Mouse (Mus musculus) heart, adult 8-10 months (tissue): ENCODE measurements around the gene Zdhhc24. TPM values are rescaled to one million over a fixed set of nuclear protein-coding genes. Genes with fewer than 3 reads are reported as not detected.

Experiments
- DNase-seq: peaks from one replicate; pipeline ENCODE4 v3.0.0; 2022; ENCODE audit warnings: low spot score
- total RNA-seq, 4 experiments: library from RNA; stranded (reverse); gene quantifications; 2 replicates each; pipeline ENCODE4 v1.2.4; 2022

The Zdhhc24 gene
- total RNA-seq, 4 experiments from 2014 or later, result 2.8 to 4.2 (median 3.4) TPM

DNA sequence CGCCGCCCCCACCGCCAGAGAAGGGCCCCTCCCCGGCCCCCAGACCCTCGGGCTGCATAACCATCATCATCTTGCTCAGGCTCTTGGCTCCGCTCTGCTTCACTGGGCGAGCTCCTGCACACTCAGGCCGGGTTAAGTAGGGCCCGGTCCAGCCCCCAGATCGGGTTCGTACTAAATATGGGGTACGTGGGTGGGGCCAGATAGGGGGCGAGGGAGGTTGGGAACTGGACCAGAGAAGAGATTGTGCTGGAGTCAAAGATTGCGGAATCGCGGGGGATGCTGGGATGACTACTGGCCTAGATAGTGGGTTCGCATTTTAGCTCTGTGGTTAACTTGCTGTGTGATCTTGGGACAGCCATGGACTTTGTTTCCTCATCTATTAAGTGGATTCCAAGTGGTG lies 683 bp upstream of the Zdhhc24 start, which contains the start of gene Actn3:
TSS of gene Actn3 (minus strand) at position 125 of the 400 bp plus-strand sequence.
- DNase-seq, result peak; percentile 23

DNA sequence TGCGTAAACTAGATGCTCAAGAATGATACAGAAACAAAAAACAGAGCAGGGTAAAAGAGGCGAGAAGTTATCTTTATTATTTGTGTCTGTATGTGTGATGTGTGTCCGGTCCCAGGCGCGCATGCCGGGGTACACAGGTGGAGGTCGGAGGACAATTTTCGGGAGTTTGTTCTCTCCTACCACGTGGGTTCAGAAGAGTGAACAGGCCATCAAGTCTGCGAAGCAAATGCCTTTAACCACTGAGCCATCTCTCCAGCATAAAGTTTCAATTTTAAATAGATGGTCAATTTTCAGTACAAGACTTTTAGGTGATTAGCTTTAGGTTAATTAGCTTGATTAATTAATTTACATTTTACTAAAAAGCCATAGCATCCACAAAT lies 846 bp downstream of the Zdhhc24 start:
- no peak for DNase-seq

DNA sequence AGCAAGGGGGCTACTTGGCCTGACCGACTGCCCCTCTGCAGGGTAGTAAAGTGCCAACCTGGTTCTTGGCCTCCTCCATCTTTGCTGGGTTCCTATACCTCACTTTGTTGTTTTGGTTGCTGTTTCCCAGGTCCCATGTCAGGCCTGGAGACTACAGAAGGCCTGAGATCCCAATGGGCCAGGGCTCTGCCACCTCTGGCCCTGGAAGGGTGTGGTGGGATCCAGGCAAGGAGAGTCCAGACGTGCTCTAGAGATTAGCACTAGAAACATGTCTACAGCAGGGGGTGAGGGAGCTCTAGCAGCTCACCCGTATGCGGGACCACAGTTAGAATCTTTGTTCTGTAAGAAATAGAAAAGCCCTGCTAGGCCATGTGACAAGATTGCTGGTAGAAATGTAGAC lies 5.5 kb downstream of the Zdhhc24 start:
- DNase-seq, result no peak

DNA sequence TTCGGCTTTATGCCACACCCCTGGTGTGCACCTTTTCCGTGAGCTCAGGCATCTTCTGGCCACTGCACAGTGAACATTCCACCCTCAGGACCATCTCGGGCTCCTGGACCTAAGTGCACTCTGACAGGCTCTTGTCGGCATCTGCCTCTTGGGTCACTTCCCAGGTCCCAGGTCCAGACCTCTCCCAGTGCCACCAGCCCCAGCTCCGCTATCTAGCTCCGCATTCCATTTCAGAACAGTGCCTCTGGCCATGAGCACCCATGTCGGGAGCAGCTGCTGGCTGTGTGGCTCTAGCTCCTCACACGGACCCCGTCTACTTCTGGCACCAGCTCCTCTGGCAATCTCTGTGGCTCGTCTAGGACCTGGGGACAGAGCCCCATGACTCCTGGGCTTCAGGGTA lies 11.3 kb downstream of the Zdhhc24 start:
- DNase-seq, result no peak

DNA sequence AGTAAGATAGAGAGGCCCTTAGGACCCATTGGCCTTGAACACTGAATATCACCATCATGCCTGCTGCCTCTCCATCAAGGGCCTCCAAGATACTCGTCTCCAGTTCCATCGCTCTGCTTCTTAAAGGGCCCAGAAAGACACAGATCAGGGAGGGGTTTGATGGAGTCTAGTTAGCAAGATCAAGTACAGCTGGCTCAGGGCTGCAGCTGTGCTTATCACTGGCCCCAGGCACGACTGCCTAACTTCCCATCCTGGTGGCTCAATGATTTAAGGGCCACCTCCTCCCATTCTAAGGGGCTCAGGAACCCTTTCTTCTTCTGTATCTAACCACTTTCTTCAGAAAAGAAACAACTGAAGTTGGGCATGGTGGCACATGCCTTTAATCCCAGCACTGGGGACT lies 13.3 kb downstream of the Zdhhc24 start:
- DNase-seq, result no peak

DNA sequence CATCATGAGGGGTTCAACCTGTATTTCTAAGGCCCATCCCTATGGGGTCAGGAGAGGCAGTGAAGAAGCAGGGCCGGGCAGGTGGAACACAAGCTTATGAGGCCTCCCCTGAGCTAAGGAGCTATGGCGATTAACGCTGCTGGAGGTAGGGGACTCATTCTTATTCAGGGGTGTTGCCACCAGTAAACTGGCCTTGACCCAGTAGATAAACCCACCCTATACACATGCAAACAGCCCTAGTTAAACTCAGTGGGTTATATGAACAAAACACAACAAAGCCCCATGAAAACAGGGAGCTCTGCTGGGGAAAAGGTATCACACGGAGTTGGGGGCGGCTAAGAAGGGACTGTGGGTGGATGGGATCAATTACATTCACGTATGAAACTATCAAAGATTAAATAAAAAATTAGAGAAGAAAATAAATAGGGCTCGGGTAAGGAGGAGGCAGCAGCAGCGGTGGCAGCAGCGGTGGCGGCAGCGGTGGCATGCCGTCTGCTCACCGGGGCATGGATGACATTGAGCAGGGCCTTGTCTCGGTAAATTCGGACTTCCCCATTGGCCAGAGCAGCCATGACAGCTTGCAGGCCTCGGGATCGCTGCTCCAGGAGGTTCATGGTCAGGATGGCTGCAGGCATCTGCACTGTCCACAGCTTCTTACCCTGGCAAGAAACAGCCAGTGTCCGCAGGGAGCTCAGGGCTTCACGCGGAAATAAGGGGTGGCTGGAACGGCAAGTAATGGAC lies 18.5 kb downstream of the Zdhhc24 start:
- no peak for DNase-seq

DNA sequence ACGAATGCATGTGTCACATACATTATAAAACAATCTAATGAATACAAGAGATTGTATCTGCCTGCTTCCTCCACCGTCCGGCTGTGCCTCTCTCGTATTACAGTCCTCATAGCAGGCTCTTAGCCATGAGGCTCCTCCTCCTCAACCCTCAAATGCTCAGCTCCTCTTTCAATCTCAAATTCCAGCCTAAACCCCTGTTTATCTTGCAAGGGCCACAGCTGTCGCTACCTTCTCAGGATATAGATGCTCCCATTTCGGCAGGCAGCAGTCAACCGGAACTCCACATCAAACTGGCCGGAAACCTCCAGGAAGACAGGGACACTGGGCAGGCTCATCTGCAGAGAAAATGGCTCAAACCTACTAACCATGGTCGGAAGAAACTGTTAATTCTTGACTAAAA lies 20.5 kb downstream of the Zdhhc24 start:
- DNase-seq, result no peak

DNA sequence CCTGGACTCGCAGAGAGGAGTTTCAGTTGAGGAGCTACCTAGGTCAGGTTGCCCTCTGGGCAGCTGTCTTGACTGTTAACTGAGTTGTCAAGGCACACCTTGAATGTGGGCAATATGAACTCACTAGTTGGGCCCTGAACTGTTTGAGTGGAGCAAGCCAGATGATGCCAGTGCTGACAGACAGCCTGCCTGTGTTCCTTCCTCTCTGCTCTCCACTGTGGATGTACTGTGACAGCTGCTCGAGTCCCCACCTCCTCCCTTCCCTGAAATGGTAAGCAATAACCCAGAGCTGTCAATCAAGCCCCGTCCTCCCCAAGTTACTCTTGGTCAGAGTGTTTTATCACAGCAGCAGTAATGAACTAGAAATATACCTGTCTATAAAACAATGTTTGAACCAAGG lies 21.4 kb downstream of the Zdhhc24 start:
- DNase-seq, result no peak

DNA sequence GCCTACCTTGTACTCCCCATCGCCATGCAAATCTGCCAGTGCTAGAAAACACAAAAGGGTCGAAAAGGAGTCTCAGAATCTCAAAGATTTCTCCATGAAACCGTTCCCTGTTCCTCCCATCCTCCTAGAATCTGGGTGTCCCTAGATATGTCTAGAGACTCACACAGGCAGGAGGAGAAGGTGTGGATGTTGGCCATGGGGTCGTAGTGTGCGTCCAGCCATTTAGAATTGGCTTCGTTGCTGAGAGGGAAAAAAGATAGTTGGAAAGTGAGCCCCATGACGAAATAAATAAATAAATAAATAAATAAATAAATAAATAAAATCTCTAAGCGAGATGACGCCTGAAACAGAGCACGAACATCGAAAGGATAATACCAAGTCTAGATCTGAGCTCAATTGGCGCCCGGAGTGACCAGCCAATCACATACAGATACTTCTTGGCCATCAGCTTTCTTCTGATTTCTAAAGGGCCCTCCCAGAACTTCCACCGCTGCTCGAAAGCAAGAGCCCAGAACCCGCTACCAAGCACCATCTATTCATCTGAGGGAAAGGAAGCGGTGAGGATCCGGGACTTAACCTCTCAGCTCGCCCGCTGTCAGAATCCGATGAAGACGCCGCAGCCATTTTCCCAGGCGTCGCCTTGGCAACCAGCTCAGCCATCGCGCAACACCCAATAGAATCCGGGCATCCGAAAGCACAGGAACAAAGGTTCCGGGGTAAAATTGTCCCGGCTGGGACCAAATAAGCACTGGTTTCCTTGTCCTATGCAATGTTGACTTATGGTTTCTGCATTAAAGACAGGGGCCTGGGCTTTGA lies 27.7 kb downstream of the Zdhhc24 start, which contains the start of gene Bbs1:
TSS of gene Bbs1 (minus strand) at position 650 of the 816 bp plus-strand sequence.
- DNase-seq, result peak; percentile 73

DNA sequence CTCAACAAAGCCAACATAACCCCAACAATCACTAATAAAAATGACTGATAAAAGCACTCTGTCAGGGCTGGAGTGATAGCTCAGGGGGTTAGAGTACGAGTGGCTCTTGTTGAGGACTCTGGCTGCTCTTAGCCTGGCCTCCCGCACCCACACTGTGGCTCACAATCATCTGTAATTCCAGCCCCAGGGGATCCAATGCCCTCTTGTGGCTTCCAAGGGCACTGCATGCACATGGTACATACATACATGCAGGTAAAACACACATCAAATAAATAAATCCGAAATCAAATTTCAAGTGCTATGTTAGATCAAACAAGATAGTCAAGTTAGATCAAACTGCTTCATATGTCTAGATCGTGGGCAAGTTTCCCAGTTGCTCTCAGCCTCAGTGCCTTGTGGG lies 29.6 kb downstream of the Zdhhc24 start:
- DNase-seq, result peak; percentile 9

DNA sequence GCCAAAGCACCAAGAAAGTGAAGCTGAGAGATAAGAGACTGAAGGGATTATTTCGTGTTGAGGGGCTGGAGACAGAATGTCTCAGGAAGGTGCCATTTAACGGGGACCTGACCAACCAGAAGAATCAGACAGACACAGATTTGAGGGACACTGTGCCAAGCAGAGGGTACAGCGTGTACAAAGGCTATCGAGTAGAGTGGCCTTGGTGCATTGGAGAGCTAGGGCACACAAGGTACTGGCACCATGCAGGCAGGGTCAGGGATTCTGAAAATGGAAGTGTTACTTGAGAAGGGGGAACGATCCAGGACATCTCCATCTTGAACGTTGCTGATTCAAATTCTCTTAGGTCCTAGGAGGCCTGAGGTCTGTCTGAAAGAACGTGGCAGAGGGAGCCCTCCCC lies 30.9 kb downstream of the Zdhhc24 start:
- no peak for DNase-seq

DNA sequence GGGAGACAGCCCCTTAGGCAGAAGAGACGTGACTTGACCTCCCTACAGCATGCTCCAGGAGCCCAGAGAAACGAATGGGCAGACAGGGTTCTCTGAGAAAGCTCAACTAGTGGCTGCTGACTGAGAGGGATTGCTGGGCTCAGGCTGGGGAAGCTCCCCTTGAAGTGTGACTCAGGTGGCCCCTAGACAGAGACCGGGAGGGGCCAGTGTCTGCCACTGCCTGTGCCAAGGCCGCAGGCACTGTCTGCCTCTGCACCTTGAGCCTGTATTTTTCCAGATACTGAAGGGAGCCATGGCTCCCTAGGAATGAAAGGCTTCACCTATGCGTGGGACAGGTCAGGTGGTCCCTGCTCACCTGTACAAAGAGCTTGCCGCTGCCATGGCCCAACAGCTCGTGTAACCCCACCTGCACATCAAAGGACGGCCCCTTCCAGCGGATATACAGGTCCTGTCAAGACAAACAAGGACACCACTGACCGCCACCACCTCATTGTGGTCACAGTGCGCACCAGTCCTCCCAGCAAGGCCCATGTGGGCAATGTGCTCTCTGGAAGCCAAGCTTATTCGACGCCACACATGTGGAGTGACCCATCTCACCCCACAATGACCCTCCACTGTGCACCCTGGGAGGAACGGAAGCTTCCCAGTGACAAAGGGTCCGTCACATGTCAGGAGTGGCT lies 37.6 kb downstream of the Zdhhc24 start:
- DNase-seq, result no peak

DNA sequence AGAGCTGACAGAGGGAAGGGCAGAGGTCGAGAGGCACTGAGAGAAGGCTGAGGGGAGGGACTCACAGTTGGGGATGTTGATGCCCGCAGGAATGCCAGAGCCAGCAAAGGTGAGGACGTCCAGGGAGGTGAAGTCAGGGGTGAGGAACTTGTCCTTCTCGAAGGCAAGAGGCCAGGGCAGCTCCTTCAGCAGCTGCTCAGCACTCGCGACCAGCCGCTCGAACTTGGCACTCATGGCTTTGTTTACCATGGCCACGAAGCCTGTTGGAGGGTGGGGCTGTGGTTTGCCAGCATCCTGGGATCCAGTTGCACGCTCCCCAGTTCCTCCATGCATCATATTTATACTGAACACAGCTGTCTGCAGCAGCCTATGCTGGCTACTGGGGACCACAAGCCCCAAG lies 38.4 kb downstream of the Zdhhc24 start:
- no peak for DNase-seq

DNA sequence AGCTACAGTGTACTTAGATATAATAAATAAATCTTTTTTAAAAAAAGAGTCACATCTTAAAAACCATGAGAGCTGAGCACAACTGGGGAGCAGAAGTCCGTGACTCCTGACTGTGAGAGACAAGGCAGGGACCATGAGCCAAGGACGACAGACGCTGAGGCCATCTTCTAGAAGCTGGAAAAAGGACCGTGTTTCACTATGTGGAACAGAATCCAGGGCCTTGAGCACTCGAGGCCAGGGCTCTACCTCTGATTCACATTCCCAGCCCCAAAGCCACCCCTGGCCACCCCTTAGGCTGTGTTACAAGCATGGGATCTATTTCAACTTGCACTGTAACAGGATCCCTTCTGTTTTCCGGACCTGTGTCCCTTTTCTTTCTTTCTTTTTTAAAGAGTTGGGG lies 41.2 kb downstream of the Zdhhc24 start:
- DNase-seq, result no peak

DNA sequence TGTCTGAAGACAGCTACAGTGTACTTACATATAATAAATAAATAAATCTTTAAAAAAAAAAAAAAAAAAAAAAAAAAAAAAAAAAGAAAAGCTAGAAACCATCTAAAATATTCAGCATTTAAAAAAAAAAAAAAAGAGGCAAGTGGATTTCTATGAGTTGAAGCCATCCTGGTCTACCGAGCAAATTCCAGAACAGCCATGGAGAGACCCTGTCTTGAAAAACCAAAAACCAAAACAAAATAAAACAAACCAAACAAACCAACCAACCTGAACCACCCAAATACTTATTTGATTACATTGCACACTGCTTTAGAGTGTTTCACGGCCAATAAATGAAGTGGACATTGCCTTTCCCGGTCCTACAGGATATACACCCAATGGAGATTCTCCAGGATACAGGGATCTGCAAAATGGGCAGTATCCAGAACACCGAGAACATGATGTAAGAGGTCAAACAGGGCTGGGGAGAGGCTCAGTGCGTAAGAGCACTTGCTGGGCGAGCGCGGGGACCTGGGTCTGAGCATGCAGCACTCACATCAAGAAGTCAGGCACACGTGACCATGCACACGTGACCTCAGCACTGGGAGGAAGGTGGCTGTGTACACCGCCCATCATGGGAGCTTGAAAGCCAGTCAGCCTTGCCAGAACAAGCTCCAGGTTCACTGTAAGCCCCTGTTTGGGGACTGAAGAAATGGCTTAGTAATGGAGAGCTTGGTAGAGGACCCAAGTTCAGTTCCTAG lies 46.8 kb downstream of the Zdhhc24 start:
- no peak for DNase-seq

DNA sequence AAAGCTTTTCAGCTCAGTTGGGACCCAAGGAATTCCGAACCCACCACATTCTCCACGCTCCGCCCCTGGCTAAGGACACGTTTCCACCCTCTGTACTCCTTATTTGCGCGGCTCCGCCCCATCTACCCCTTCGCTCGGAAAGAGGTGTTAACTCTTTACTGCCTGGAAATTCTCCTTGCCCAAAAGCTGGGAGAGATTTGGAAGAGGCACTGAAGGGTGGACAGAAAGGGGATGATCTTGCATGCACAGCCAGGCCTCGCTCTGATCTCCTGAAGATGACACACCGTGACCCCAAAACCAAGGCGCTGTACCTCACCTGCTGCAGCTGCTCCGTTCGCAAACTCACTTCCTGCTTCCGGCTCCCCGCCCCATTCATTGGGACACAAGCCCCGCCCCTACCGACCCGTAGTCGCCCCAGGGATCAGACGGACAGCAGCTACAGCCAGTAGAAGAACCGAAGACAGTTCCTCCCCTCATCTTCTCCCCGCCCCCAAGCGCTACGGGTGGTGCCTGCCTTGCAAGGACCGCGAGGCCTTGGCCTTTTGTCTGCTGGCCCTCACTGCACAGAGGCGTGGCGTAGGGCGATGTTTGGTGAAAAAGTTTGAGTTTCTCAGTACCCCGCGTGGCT lies 49.5 kb downstream of the Zdhhc24 start, which contains the start of gene Dpp3:
TSS of gene Dpp3 (minus strand) at position 384 of the 628 bp plus-strand sequence.
- DNase-seq, result peak; percentile 99

DNA sequence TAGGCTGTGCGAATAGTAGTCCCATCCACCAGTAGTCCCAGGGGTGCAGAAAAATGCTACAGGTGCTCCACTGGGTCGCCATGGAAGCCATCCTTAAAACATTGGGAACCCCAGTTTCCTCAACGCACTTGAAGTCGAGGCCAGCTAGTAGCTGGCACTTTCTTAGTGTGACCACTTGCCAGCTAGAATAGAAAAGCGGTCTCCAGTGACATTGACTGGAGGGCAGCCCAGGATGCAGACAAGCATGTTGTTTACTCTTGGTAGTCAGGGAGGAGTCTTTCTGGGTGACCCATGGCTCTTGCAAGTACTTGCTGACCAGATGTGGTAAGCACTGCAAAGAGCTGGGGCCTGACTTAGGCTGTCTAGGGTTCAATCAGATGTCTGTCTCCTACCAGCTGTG lies 50.3 kb downstream of the Zdhhc24 start:
- DNase-seq, result no peak
